Mouse (Mus musculus) olfactory bulb, adult 2 months (tissue): ENCODE results near the gene Fstl4. TPM values are rescaled to one million over a fixed set of nuclear protein-coding genes. Genes with fewer than 3 reads are reported as not detected.

Source experiments
- H3K27ac ChIP-seq: fragments of 200-500 bp; 2 replicates; pipeline ENCODE4 v1.5.1; 2012; ENCODE audit warnings: low read depth, low read length; ENCODE audit not compliant: insufficient read depth
- H3K4me1 ChIP-seq: fragments of 200-500 bp; 2 replicates; pipeline ENCODE4 v1.6.1; 2012; ENCODE audit warnings: low read length; ENCODE audit not compliant: control insufficient read depth, insufficient read depth
- H3K4me3 ChIP-seq: fragments of 200-500 bp; 2 replicates; pipeline ENCODE4 v1.5.1; 2012; ENCODE audit warnings: mild to moderate bottlenecking, low read depth, low read length, moderate library complexity; ENCODE audit not compliant: insufficient read depth
- CTCF ChIP-seq: fragments of 200-500 bp; IDR thresholded peaks from 2 replicates; pipeline ENCODE4 v1.5.1; 2012; ENCODE audit warnings: low read depth, mild to moderate bottlenecking, low read length, moderate library complexity; ENCODE audit not compliant: insufficient read depth
- POLR2A ChIP-seq: fragments of 200-500 bp; IDR thresholded peaks from 2 replicates; pipeline ENCODE4 v1.6.1; 2012; ENCODE audit warnings: mild to moderate bottlenecking, low read depth, low read length, moderate library complexity; ENCODE audit not compliant: insufficient read depth
- WGBS: fragments of 180-500 bp; shearing (Covaris S2); methylation state at CpG from one replicate; pipeline ENCODE4 v1.1.7; 2018; 5-methylcytosine and 5-hydroxymethylcytosine counted together
- polyA plus RNA-seq: library from polyadenylated mRNA; stranded (reverse); fragments of >200 nt; gene quantifications from 2 replicates; pipeline ENCODE4 v1.2.4, GENCODE M21; 2012; ENCODE audit warnings: low replicate concordance; ENCODE audit not compliant: missing spikeins, insufficient read depth, insufficient read length

The Fstl4 gene
- polyA plus RNA-seq, 1 experiment: not detected

DNA sequence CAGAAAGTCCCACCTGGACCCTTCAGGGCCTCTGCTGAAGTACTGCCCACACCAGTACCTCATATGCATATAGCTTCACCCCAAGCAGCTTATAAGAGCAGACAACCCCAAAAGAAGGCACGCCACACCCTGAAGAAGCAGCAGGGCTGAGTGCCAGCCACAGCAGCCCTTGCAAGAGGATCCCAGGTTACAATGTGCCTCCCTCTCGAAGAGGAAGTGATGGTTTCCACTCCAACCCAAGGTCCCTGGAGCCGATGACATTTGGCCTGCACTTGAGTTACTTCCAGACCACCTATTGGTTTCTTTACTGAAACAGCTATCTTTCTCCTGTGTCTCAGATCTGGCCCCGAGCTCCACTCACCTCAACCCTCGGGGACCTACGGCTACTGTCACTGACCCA is 373.8 kb downstream of the Fstl4 start:
- WGBS: 91% methylated on average over 6 of the region's 6 CpGs
- Histone ChIP-seq H3K4me3 (no peak overlapping the region), H3K27ac (no peak overlapping the region), H3K4me1 (no peaks in the 10 kb centered on the region)
- TF ChIP-seq CTCF: no peak
- TF ChIP-seq POLR2A: no peak

DNA sequence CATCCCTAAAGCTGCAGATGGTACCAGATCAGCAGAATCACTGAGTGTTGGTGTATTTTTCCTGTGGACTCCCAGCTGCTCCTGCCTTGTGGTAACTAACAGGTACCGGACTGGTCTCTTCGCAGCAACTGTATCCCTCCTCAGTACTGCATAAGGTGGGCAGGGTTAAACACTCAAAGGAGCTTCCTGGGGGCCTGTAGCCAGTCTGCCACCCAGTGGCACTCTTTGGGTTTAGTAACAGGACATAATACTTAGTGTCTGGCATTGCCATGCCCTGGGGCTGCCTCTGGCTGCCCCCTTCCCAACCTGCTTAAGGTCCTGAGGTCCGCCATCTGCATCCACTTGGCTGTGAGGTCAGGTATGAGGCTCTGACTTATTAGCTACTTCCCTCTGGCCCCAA is 375.2 kb downstream of the Fstl4 start:
- H3K4me1 ChIP-seq: no peaks in the 10 kb centered on the region
- no peak for TF ChIP-seq CTCF
- TF ChIP-seq POLR2A: no peak
- WGBS: 95% methylated on average over 3 of the region's 3 CpGs
- H3K27ac ChIP-seq: no peak overlapping the region
- no peak overlapping the region for H3K4me3 ChIP-seq

GRCm38 (mm10) chr11:53140196-53140595 is 375.8 kb downstream of the Fstl4 start:
- WGBS: 84% methylated on average over 8 of the region's 8 CpGs
- Histone ChIP-seq H3K27ac (no peak overlapping the region), H3K4me1 (peaks cover 1% of the 10 kb centered on the region), H3K4me3 (no peak overlapping the region)
- TF ChIP-seq POLR2A: no peak
- no peak for TF ChIP-seq CTCF

DNA sequence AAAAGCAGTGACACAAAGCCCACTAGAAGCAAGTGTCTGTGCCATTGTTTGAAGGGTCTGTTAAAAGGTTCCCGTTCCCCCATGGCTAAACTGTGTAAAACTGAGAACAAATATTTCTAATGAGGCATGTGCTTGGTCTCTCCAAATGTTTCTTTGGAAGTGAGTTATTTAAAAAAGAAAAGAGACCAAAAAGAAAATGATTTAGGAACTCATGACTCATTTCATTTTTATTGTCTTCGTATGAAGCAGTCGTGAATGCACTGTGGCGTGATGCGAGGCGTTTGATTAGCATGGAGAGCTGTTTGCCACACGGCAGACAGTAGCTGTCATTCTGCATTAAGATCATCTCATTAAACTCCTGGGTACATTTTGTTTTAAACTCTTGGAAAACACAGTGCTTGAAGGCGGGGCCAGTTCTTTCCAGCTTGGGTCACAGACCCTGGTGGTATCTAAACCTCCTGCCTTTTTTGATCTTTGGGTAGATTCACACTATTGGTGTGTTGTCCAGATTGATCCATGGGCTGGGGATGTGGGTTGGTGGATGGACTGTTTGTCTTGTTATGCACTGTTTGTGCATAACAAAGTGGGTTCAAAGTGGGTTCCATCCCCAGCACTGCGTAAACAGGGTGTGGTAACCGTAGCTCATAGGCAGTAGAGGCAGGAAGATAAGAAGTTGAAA is 376.4 kb downstream of the Fstl4 start:
- Histone ChIP-seq H3K27ac (no peak overlapping the region), H3K4me1 (peaks cover 7% of the 10 kb centered on the region), H3K4me3 (no peak overlapping the region)
- TF ChIP-seq CTCF (no peak), POLR2A (no peak)
- WGBS: 71% methylated on average over 10 of the region's 10 CpGs

DNA sequence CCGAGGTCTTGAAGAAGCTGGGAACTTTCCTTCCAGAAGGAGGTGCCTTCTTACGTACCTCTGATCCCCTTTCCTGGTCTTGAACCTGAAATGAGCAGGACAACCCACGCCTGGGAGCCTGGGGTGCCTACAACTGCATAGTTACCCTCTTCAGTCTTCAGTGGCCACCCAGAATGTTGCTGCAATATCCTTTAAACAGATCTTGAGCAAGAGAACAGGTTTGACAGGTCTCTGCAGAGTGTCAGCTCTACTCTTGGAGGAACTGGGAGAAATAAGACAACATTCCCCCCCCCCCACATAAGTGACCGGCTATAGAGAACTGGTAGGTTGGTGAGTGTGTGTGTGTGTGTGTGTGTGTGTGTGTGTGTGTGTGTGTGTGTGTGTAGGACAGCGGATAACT is 379.1 kb downstream of the Fstl4 start:
- WGBS: 87% methylated on average over 5 of the region's 5 CpGs
- TF ChIP-seq POLR2A (no peak), CTCF (no peak)
- no peak overlapping the region for H3K27ac ChIP-seq
- H3K4me1 ChIP-seq: peaks cover 13% of the 10 kb centered on the region
- no peak overlapping the region for H3K4me3 ChIP-seq

DNA sequence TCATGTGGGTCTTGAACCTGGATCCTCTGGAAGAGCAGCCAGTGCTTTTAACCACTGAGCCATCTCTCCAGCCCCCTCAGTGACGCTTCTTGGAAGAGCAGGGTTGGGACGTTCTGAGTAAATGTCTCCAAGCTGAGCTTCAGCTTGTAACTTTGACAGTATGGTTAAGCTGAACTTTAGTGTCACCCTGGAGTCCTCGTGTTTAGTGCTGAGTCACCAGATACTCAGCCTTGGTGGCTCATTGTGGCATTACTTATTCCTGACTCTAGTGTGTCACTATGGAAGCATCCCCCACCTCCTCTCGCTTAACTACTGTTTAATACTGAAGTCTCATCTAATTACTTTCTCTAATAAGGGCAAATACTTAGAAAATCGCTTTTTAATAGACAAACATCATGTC is 380.1 kb downstream of the Fstl4 start:
- WGBS: 32% methylated on average over 5 of the region's 5 CpGs
- H3K4me3 ChIP-seq: no peak overlapping the region
- H3K27ac ChIP-seq: no peak overlapping the region
- H3K4me1 ChIP-seq: peaks cover 19% of the 10 kb centered on the region
- no peak for TF ChIP-seq CTCF
- no peak for TF ChIP-seq POLR2A

DNA sequence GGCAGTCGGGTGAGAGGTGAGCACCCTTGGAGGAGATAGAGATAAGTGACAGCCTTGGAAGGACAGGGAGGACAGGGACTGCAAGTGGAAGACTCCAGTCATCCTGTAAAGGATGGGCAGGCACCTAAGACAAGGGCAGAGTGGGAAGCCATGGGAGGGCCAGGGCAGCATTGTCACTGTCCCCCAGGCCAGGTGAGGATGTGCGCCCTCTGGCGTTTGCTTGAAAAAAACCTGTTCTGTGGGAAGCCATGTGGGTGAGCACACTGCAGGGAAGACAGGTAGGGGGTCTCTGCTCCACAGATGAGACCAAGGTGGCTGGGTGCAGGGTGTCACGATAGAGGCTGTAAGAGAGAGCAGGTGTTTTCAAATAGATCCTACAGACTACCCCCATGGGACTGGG is 381.9 kb downstream of the Fstl4 start:
- no peak overlapping the region for H3K4me3 ChIP-seq
- TF ChIP-seq CTCF (peak; percentile 59; the same call in 1 of the 2 replicates), POLR2A (no peak)
- H3K4me1 ChIP-seq: peaks cover 19% of the 10 kb centered on the region
- no peak overlapping the region for H3K27ac ChIP-seq
- WGBS: 53% methylated on average over 4 of the region's 4 CpGs

DNA sequence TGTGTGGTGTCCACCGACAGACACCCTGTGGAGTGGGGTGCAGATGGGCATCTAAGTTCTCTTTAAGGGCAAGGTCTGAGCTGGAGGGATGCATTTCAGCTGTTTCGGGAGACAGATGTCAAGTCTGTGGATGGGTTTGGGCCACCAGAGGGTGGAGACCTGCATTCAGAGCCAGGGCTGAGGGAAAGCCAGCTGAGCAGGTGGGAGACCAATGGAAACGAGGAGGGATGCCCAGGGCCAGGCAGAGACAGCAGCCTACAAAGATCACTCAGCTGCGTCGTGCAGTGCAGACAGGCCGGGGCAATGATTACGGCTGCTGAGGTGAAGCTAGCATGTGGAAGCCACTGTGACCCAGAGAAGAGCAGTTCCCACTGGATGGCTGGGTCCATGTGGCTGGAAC is 392.0 kb downstream of the Fstl4 start:
- no peak overlapping the region for H3K4me3 ChIP-seq
- no peak for TF ChIP-seq CTCF
- no peak for TF ChIP-seq POLR2A
- WGBS: 80% methylated on average over 7 of the region's 7 CpGs
- no peak overlapping the region for H3K27ac ChIP-seq
- H3K4me1 ChIP-seq: peaks cover 8% of the 10 kb centered on the region

GRCm38 (mm10) chr11:53157621-53158259 is 393.3 kb downstream of the Fstl4 start:
- H3K27ac ChIP-seq: no peak overlapping the region
- H3K4me1 ChIP-seq: peaks cover 8% of the 10 kb centered on the region
- TF ChIP-seq POLR2A: no peak
- TF ChIP-seq CTCF: no peak
- 81% methylated on average over 6 of the region's 6 CpGs for WGBS
- no peak overlapping the region for H3K4me3 ChIP-seq

DNA sequence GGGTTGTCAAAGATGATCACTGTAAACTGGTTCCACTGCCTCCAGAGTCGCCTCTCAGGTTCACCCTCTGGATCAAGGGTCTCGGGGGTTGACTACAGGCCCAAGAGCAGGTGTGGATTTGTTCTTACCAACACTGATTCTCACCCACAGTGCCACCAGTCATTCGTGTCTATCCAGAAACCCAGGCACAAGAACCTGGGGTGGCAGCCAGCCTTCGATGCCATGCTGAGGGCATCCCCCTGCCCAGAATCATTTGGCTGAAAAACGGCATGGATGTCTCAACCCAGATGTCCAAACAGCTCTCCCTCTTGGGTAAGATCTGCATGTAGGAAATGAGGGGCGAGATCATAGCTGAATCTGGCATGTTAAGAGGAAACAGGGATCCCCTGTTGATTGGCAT is 398.0 kb downstream of the Fstl4 start:
- 0 out of 2 replicates have a peak, but pooled peaks cover 2% of the 10 kb centered on the region for H3K4me1 ChIP-seq
- no peak overlapping the region for H3K4me3 ChIP-seq
- WGBS: 78% methylated on average over 6 of the region's 6 CpGs
- TF ChIP-seq CTCF (no peak), POLR2A (no peak)
- H3K27ac ChIP-seq: no peak overlapping the region
